Mouse (Mus musculus): ENCODE data around the gene Fchsd2. TPM values are rescaled to one million over a fixed set of nuclear protein-coding genes. Genes with fewer than 3 reads are reported as not detected.
A peak's percentile ranks its signal among the peaks of the same experiment; 100 is the strongest.

Gene Fchsd2
- polyA plus RNA-seq, 1 experiment from 2014 or later = 19.0 TPM

- H3K9me3 ChIP-seq (replicated peaks) = no peaks in the 10 kb centered on the region
- H3K4me3 ChIP-seq = peak overlapping the region; percentile 90
- H3K27ac ChIP-seq (replicated peaks) = peak overlapping the region; percentile 94
- WGBS = under 1% methylated on average over 54 of the region's 75 CpGs
- peaks cover 29% of the 10 kb centered on the region for H3K4me1 ChIP-seq
- peaks cover 22% of the 10 kb centered on the region for H3K36me3 ChIP-seq
- DNase-seq (ENCODE audit: low spot score) = peak; percentile 99
- no peaks in the 10 kb centered on the region for H3K27me3 ChIP-seq (ENCODE audit: low read depth, poor library complexity, severe bottlenecking)
Measured at GRCm38 (mm10) chr7:101107968-101108652, 15.4 kb downstream of the Fchsd2 start.

DNA sequence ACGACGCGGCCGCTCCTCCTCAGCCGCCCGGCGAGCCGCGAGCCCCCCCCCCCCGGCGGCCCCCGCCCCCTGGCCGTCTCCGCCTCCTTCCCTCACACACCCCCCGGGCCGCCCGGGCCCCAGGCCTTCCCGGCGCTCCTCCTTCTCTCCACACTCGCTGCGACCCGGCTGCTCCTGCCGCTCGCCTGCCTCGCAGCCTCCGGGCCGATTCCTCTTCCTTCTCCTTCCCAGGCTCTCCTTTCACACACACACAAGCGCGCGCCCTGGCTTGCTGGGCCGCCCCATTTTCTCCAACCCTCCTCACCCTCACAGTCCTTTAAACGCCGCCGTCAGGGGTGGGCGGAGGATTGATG is 16.0 kb downstream of the Fchsd2 start:
- H3K27ac ChIP-seq (replicated peaks) = peak overlapping the region; percentile 94
- H3K27me3 ChIP-seq (ENCODE audit: low read depth, poor library complexity, severe bottlenecking) = no peaks in the 10 kb centered on the region
- H3K4me1 ChIP-seq = peaks cover 29% of the 10 kb centered on the region
- peak; percentile 87 for DNase-seq (ENCODE audit: low spot score)
- under 1% methylated on average over 20 of the region's 35 CpGs for WGBS
- peaks cover 27% of the 10 kb centered on the region for H3K36me3 ChIP-seq
- H3K4me3 ChIP-seq = peak overlapping the region; percentile 90
- no peaks in the 10 kb centered on the region for H3K9me3 ChIP-seq (replicated peaks)

GRCm38 (mm10) chr7:101109006-101109855 is 16.6 kb downstream of the Fchsd2 start:
- Histone ChIP-seq H3K4me1 (peaks cover 29% of the 10 kb centered on the region), H3K27me3 (ENCODE audit: low read depth, poor library complexity, severe bottlenecking) (no peaks in the 10 kb centered on the region), H3K27ac (replicated peaks) (peak overlapping the region; percentile 94), H3K9me3 (replicated peaks) (no peaks in the 10 kb centered on the region), H3K4me3 (peak overlapping the region; percentile 90), H3K36me3 (peaks cover 33% of the 10 kb centered on the region)
- DNase-seq (ENCODE audit: low spot score) = peak; percentile 64
- under 1% methylated on average over 47 of the region's 47 CpGs for WGBS

- 9% methylated on average over 8 of the region's 8 CpGs for WGBS
- Histone ChIP-seq H3K36me3 (peaks cover 40% of the 10 kb centered on the region), H3K4me3 (peak overlapping the region; percentile 90), H3K27me3 (ENCODE audit: low read depth, poor library complexity, severe bottlenecking) (no peaks in the 10 kb centered on the region), H3K9me3 (replicated peaks) (no peaks in the 10 kb centered on the region), H3K27ac (replicated peaks) (peak overlapping the region; percentile 94), H3K4me1 (peaks cover 29% of the 10 kb centered on the region)
- peak; percentile 41 for DNase-seq (ENCODE audit: low spot score)
Measured at GRCm38 (mm10) chr7:101109856-101110350, 17.2 kb downstream of the Fchsd2 start.

DNA sequence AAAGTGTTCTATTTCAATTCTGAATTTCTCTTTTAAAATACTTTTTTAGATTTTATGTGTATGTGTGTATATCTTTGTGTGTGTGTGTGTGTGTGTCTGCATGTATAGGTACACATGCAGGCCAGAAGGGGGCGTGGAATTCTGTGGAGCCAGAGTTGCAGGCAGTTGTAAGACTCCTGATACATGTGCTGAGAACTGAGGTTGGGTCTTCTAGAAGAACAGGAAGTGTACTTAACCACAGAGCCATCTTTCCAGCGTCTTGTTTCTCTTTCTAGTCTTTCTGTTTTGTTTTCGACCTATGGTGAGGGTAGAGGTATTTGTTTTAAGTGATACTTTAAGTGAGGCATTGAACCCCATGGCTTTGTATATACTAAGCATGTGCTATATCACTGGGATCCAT is 20.7 kb downstream of the Fchsd2 start:
- Histone ChIP-seq H3K9me3 (replicated peaks) (no peaks in the 10 kb centered on the region), H3K36me3 (peaks cover 75% of the 10 kb centered on the region), H3K4me1 (peaks cover 14% of the 10 kb centered on the region), H3K27ac (replicated peaks) (no peak overlapping the region), H3K27me3 (ENCODE audit: low read depth, poor library complexity, severe bottlenecking) (no peaks in the 10 kb centered on the region), H3K4me3 (no peak overlapping the region)
- 90% methylated on average over 3 of the region's 3 CpGs for WGBS
- DNase-seq (ENCODE audit: low spot score) = no peak

DNA sequence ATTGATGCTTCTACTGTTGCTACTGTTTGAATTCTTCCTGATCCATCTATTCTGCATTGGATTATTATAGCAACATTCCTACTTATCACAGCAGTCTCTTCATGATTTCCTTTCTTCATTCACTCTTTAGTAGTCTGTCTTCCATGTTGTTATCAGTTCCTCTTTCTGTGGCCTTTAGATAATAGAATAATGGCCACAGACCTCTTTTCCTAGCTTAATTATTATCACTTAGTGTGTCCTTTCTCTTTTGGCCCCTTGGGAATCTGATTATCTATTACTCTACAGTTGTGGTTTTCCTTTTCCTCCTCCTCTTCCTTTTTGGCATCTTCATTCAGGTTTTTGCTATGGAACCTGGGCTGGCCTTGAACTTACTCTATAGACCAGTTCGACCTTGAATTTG is 21.7 kb downstream of the Fchsd2 start:
- 88% methylated on average over 1 of the region's 1 CpGs for WGBS
- Histone ChIP-seq H3K36me3 (peaks cover 84% of the 10 kb centered on the region), H3K9me3 (replicated peaks) (no peaks in the 10 kb centered on the region), H3K27ac (replicated peaks) (no peak overlapping the region), H3K4me1 (peaks cover 14% of the 10 kb centered on the region), H3K27me3 (ENCODE audit: low read depth, poor library complexity, severe bottlenecking) (no peaks in the 10 kb centered on the region), H3K4me3 (no peak overlapping the region)
- DNase-seq (ENCODE audit: low spot score) = no peak

GRCm38 (mm10) chr7:101119391-101119790 is 26.7 kb downstream of the Fchsd2 start:
- H3K27ac ChIP-seq (replicated peaks) = no peak overlapping the region
- H3K4me1 ChIP-seq = 0 out of 2 replicates have a peak, but pooled peaks cover 3% of the 10 kb centered on the region
- no peaks in the 10 kb centered on the region for H3K9me3 ChIP-seq (replicated peaks)
- WGBS = 97% methylated on average over 7 of the region's 7 CpGs
- no peak for DNase-seq (ENCODE audit: low spot score)
- no peak overlapping the region for H3K4me3 ChIP-seq
- no peaks in the 10 kb centered on the region for H3K27me3 ChIP-seq (ENCODE audit: low read depth, poor library complexity, severe bottlenecking)
- H3K36me3 ChIP-seq = peaks cover 72% of the 10 kb centered on the region

DNA sequence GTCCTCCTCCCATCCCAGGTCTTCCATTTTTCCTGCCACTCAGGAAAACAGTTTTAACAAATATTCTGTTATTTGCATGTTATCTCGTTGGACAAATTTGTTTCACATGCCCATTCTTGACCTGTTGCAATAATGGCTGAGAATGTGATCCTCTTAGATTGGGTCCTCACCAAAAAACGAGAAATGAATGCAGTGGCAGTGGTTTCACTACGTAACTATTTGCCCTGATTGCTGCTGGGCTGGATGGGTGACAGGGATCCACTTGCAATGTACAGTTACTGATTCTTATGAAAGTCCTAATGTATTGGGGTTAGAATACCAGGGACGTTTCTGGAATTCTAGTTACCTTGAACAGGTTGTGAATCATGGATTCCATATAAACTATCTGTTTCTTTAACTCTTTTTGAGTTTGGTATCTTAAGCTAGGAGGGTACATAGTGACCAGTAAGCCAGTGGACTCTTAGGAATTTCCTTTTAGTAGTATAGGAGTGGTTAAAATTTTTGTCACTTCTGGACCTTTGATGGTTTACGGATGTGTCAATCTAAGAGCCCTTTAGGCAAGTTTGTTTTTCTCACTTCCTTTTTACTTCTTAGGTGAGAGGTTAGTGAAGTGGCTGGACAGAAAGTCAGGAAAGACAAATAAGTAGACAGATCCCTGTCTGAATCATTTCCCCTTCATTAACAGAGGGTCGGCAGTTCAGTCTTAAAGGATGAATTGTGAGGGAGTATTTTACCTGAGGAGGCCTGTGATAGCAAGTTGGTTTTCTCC is 31.1 kb downstream of the Fchsd2 start:
- no peaks in the 10 kb centered on the region for H3K27me3 ChIP-seq (ENCODE audit: low read depth, poor library complexity, severe bottlenecking)
- no peak overlapping the region for H3K27ac ChIP-seq (replicated peaks)
- DNase-seq (ENCODE audit: low spot score) = no peak
- no peak overlapping the region for H3K4me3 ChIP-seq
- H3K9me3 ChIP-seq (replicated peaks) = no peaks in the 10 kb centered on the region
- 86% methylated on average over 6 of the region's 6 CpGs for WGBS
- H3K4me1 ChIP-seq = 0 out of 2 replicates have a peak, but pooled peaks cover 3% of the 10 kb centered on the region
- H3K36me3 ChIP-seq = peaks cover 29% of the 10 kb centered on the region

DNA sequence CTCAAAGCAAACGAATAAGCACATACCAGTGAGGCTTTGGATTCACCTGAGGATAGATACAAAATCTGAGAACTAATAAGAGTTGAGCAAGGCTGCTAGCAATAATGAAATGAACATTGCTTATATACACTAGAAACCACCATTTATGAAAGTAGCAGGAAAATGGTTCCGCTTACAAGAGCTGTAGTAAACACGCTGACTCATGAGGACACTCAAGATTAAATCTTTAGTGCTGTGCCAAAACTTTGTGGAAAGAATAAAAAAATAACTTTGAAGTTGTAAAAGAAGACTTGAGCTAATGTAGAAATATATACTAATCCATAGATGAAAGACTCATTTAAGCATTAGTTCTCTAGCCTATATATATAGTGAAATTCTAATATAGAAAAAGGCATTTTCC is 35.1 kb downstream of the Fchsd2 start:
- Histone ChIP-seq H3K4me3 (no peak overlapping the region), H3K4me1 (no peaks in the 10 kb centered on the region), H3K36me3 (0 out of 2 replicates have a peak, but pooled peaks cover 3% of the 10 kb centered on the region), H3K27me3 (ENCODE audit: low read depth, poor library complexity, severe bottlenecking) (no peaks in the 10 kb centered on the region), H3K27ac (replicated peaks) (no peak overlapping the region), H3K9me3 (replicated peaks) (no peaks in the 10 kb centered on the region)
- 92% methylated on average over 3 of the region's 3 CpGs for WGBS
- DNase-seq (ENCODE audit: low spot score) = no peak

GRCm38 (mm10) chr7:101128536-101128935 is 35.9 kb downstream of the Fchsd2 start:
- H3K27ac ChIP-seq (replicated peaks) = no peak overlapping the region
- H3K36me3 ChIP-seq = 0 out of 2 replicates have a peak, but pooled peaks cover 3% of the 10 kb centered on the region
- H3K27me3 ChIP-seq (ENCODE audit: low read depth, poor library complexity, severe bottlenecking) = no peaks in the 10 kb centered on the region
- H3K4me3 ChIP-seq = no peak overlapping the region
- H3K9me3 ChIP-seq (replicated peaks) = no peaks in the 10 kb centered on the region
- no peaks in the 10 kb centered on the region for H3K4me1 ChIP-seq
- WGBS = 93% methylated on average over 4 of the region's 4 CpGs
- no peak for DNase-seq (ENCODE audit: low spot score)

GRCm38 (mm10) chr7:101130646-101131045 is 38.0 kb downstream of the Fchsd2 start:
- H3K4me1 ChIP-seq = no peaks in the 10 kb centered on the region
- WGBS = 89% methylated on average over 3 of the region's 3 CpGs
- no peak overlapping the region for H3K4me3 ChIP-seq
- no peaks in the 10 kb centered on the region for H3K9me3 ChIP-seq (replicated peaks)
- 0 out of 2 replicates have a peak, but pooled peaks cover 3% of the 10 kb centered on the region for H3K36me3 ChIP-seq
- H3K27me3 ChIP-seq (ENCODE audit: low read depth, poor library complexity, severe bottlenecking) = no peaks in the 10 kb centered on the region
- H3K27ac ChIP-seq (replicated peaks) = no peak overlapping the region
- no peak for DNase-seq (ENCODE audit: low spot score)

GRCm38 (mm10) chr7:101131281-101131680 is 38.6 kb downstream of the Fchsd2 start:
- no peaks in the 10 kb centered on the region for H3K27me3 ChIP-seq (ENCODE audit: low read depth, poor library complexity, severe bottlenecking)

More at GRCm38 (mm10) chr7:101131281-101131680, 38.6 kb downstream of the Fchsd2 start:
- no peak for DNase-seq (ENCODE audit: low spot score)
- H3K4me1 ChIP-seq = no peaks in the 10 kb centered on the region
- no peaks in the 10 kb centered on the region for H3K9me3 ChIP-seq (replicated peaks)
- 0 out of 2 replicates have a peak, but pooled peaks cover 3% of the 10 kb centered on the region for H3K36me3 ChIP-seq
- 75% methylated on average over 6 of the region's 6 CpGs for WGBS
- H3K27ac ChIP-seq (replicated peaks) = no peak overlapping the region
- no peak overlapping the region for H3K4me3 ChIP-seq
